Mouse (Mus musculus): Measurements from ENCODE around the gene Stip1. TPM values are rescaled to one million over a fixed set of nuclear protein-coding genes. Genes with fewer than 3 reads are reported as not detected.
"Not testable (repeated sequence)": the region's sequence is repeated elsewhere in the genome, so short reads cannot be mapped to it uniquely, and the experiment has no call there.

Gene Stip1
- polyA plus RNA-seq, 1 experiment from 2014 or later: 248 TPM

GRCm38 (mm10) chr19:7058541-7058940, 18.8 kb upstream of the Stip1 start:
- Histone ChIP-seq H3K4me3 (no peak overlapping the region), H3K4me2 (no peak overlapping the region; the same call in 1 of the 2 replicates), H3K27me3 (peaks cover 82% of the 10 kb centered on the region), H3K9ac (no peak overlapping the region), H3K27ac (replicated peaks) (no peak overlapping the region), H3K36me3 (no peaks in the 10 kb centered on the region), H3K9me3 (no peaks in the 10 kb centered on the region), H3K4me1 (replicated peaks) (peaks cover 24% of the 10 kb centered on the region)
- ATAC-seq (ENCODE audit: low read depth): no peak
- WGBS: 71% methylated on average over 6 of the region's 6 CpGs

- Histone ChIP-seq H3K4me2 (peak overlapping the region; percentile 90), H3K4me3 (peak overlapping the region; percentile 61), H3K36me3 (no peaks in the 10 kb centered on the region), H3K9ac (peak overlapping the region; percentile 66), H3K27ac (replicated peaks) (no peak overlapping the region), H3K27me3 (peaks cover 75% of the 10 kb centered on the region), H3K9me3 (no peaks in the 10 kb centered on the region), H3K4me1 (replicated peaks) (peaks cover 24% of the 10 kb centered on the region)
- WGBS: under 1% methylated on average over 15 of the region's 15 CpGs
- peak; percentile 57 for ATAC-seq (ENCODE audit: low read depth)
These were observed 18.0 kb upstream of the Stip1 start for GRCm38 (mm10) chr19:7057722-7058207.

- 2% methylated on average over 16 of the region's 16 CpGs for WGBS
- H3K27ac ChIP-seq (replicated peaks): no peak overlapping the region
- peak overlapping the region; percentile 61 for H3K4me3 ChIP-seq
- peaks cover 24% of the 10 kb centered on the region for H3K4me1 ChIP-seq (replicated peaks)
- no peaks in the 10 kb centered on the region for H3K9me3 ChIP-seq
- H3K9ac ChIP-seq: peak overlapping the region; percentile 66
- peaks cover 73% of the 10 kb centered on the region for H3K27me3 ChIP-seq
- peak; percentile 49 for ATAC-seq (ENCODE audit: low read depth)
- peak overlapping the region; percentile 90 for H3K4me2 ChIP-seq
- no peaks in the 10 kb centered on the region for H3K36me3 ChIP-seq
These were observed 17.5 kb upstream of the Stip1 start for GRCm38 (mm10) chr19:7057126-7057721.

GRCm38 (mm10) chr19:7056248-7057087, 16.7 kb upstream of the Stip1 start, which contains the start of gene Macrod1:
Gene Macrod1, plus strand, starts transcription at chr19:7056810.
- Histone ChIP-seq H3K27me3 (peaks cover 69% of the 10 kb centered on the region), H3K27ac (replicated peaks) (no peak within 1 kb of the TSS), H3K9me3 (no peaks in the 10 kb centered on the region), H3K4me2 (peak within 1 kb of the TSS; percentile 90), H3K36me3 (no peaks in the 10 kb centered on the region), H3K4me3 (peak within 1 kb of the TSS; percentile 61), H3K4me1 (replicated peaks) (peaks cover 24% of the 10 kb centered on the region), H3K9ac (peak within 1 kb of the TSS; percentile 66)
- peak; percentile 85 for ATAC-seq (ENCODE audit: low read depth)
- WGBS: 2% methylated on average over 72 of the region's 72 CpGs

GRCm38 (mm10) chr19:7055173-7055572, 15.4 kb upstream of the Stip1 start:
- H3K9ac ChIP-seq: no peak overlapping the region
- no peak overlapping the region for H3K4me2 ChIP-seq
- H3K27me3 ChIP-seq: peaks cover 56% of the 10 kb centered on the region
- 53% methylated on average over 3 of the region's 3 CpGs for WGBS
- H3K36me3 ChIP-seq: no peaks in the 10 kb centered on the region
- H3K9me3 ChIP-seq: no peaks in the 10 kb centered on the region
- no peak overlapping the region for H3K4me3 ChIP-seq
- H3K4me1 ChIP-seq (replicated peaks): peaks cover 24% of the 10 kb centered on the region
- no peak overlapping the region for H3K27ac ChIP-seq (replicated peaks)
- no peak for ATAC-seq (ENCODE audit: low read depth)

GRCm38 (mm10) chr19:7054772-7055171, 15.0 kb upstream of the Stip1 start:
- Histone ChIP-seq H3K4me2 (no peak overlapping the region), H3K27me3 (peaks cover 52% of the 10 kb centered on the region), H3K4me1 (replicated peaks) (peaks cover 24% of the 10 kb centered on the region), H3K9ac (no peak overlapping the region), H3K4me3 (no peak overlapping the region), H3K36me3 (no peaks in the 10 kb centered on the region), H3K27ac (replicated peaks) (no peak overlapping the region), H3K9me3 (no peaks in the 10 kb centered on the region)
- no peak for ATAC-seq (ENCODE audit: low read depth)
- 62% methylated on average over 10 of the region's 10 CpGs for WGBS

- peaks cover 38% of the 10 kb centered on the region for H3K27me3 ChIP-seq
- 86% methylated on average over 4 of the region's 4 CpGs for WGBS
- H3K4me2 ChIP-seq; H3K9ac ChIP-seq; ATAC-seq (ENCODE audit: low read depth); H3K36me3 ChIP-seq; H3K9me3 ChIP-seq; H3K4me3 ChIP-seq; H3K27ac ChIP-seq (replicated peaks): not testable (repeated sequence)
- peaks cover 22% of the 10 kb centered on the region for H3K4me1 ChIP-seq (replicated peaks)
These were observed 13.6 kb upstream of the Stip1 start for GRCm38 (mm10) chr19:7053382-7053781.

GRCm38 (mm10) chr19:7044706-7045105, 4.9 kb upstream of the Stip1 start:
- H3K9ac ChIP-seq: no peak overlapping the region
- no peaks in the 10 kb centered on the region for H3K9me3 ChIP-seq
- peaks cover 6% of the 10 kb centered on the region for H3K4me1 ChIP-seq (replicated peaks)
- no peak overlapping the region for H3K27ac ChIP-seq (replicated peaks)
- WGBS: 21% methylated on average over 4 of the region's 4 CpGs
- H3K4me2 ChIP-seq: no peak overlapping the region
- no peak for ATAC-seq (ENCODE audit: low read depth)
- H3K36me3 ChIP-seq: no peaks in the 10 kb centered on the region
- no peak overlapping the region for H3K4me3 ChIP-seq
- H3K27me3 ChIP-seq: no peaks in the 10 kb centered on the region

- Histone ChIP-seq H3K9me3 (no peaks in the 10 kb centered on the region), H3K36me3 (no peaks in the 10 kb centered on the region), H3K4me3 (no peak overlapping the region), H3K27me3 (no peaks in the 10 kb centered on the region), H3K4me2 (no peak overlapping the region), H3K4me1 (replicated peaks) (peaks cover 6% of the 10 kb centered on the region), H3K9ac (no peak overlapping the region), H3K27ac (replicated peaks) (no peak overlapping the region)
- 41% methylated on average over 4 of the region's 4 CpGs for WGBS
- no peak for ATAC-seq (ENCODE audit: low read depth)
These were observed 4.5 kb upstream of the Stip1 start for GRCm38 (mm10) chr19:7044279-7044678.

GRCm38 (mm10) chr19:7041171-7041570, 1.4 kb upstream of the Stip1 start:
- ATAC-seq (ENCODE audit: low read depth): no peak
- no peaks in the 10 kb centered on the region for H3K36me3 ChIP-seq
- no peak overlapping the region for H3K4me3 ChIP-seq
- WGBS: 97% methylated on average over 2 of the region's 2 CpGs
- peak overlapping the region; percentile 75 for H3K4me2 ChIP-seq
- peaks cover 36% of the 10 kb centered on the region for H3K4me1 ChIP-seq (replicated peaks)
- H3K27me3 ChIP-seq: no peaks in the 10 kb centered on the region
- no peak overlapping the region for H3K9ac ChIP-seq
- 0 out of 2 replicates have a peak overlapping the region, but pooled peaks have one; percentile 95 for H3K27ac ChIP-seq (replicated peaks)
- no peaks in the 10 kb centered on the region for H3K9me3 ChIP-seq

- ATAC-seq (ENCODE audit: low read depth): peak; percentile 2
- Histone ChIP-seq H3K4me3 (peak overlapping the region; percentile 47), H3K9me3 (no peaks in the 10 kb centered on the region), H3K36me3 (0 out of 2 replicates have a peak, but pooled peaks cover 1% of the 10 kb centered on the region), H3K27ac (replicated peaks) (peak overlapping the region; percentile 95), H3K4me1 (replicated peaks) (peaks cover 36% of the 10 kb centered on the region), H3K9ac (peak overlapping the region; percentile 82), H3K4me2 (peak overlapping the region; percentile 75), H3K27me3 (no peaks in the 10 kb centered on the region)
- WGBS: 29% methylated on average over 13 of the region's 13 CpGs
These were observed 917 bp upstream of the Stip1 start for GRCm38 (mm10) chr19:7040637-7041130.

- H3K27me3 ChIP-seq: no peaks in the 10 kb centered on the region
- peak overlapping the region; percentile 79 for H3K4me3 ChIP-seq
- no peaks in the 10 kb centered on the region for H3K9me3 ChIP-seq
- WGBS: 2% methylated on average over 35 of the region's 35 CpGs
- H3K4me1 ChIP-seq (replicated peaks): peaks cover 36% of the 10 kb centered on the region
- peaks cover 15% of the 10 kb centered on the region for H3K36me3 ChIP-seq
- peak; percentile 30 for ATAC-seq (ENCODE audit: low read depth)
- H3K27ac ChIP-seq (replicated peaks): peak overlapping the region; percentile 93
- H3K9ac ChIP-seq: peak overlapping the region; percentile 95
- peak overlapping the region; percentile 77 for H3K4me2 ChIP-seq
These were observed 563 bp downstream of the Stip1 start for GRCm38 (mm10) chr19:7039088-7039720.

Measured in neural tube, embryonic 13.5 days (tissue).